Mouse (Mus musculus): Measurements from ENCODE around the gene Tmc6.
A peak's percentile ranks its signal among the peaks of the same experiment; 100 is the strongest.

- peak; percentile 6 to 59; a peak in 2 of 4 replicates for TF ChIP-seq CTCF (conservative IDR thresholded peaks at IDR 0.05 in 1 of 2, IDR thresholded peaks at IDR 0.05 in 1 of 2; ENCODE audit: low read depth in 2 of 2, low read length in 2 of 2)
- no peak for TF ChIP-seq EP300 (IDR thresholded peaks at IDR 0.05; ENCODE audit: low read length)
- TF ChIP-seq SMC3 (IDR thresholded peaks at IDR 0.05; ENCODE audit: low read depth, low read length): no peak
- TF ChIP-seq MAX (IDR thresholded peaks at IDR 0.05; ENCODE audit: low read length): no peak
Measured at GRCm38 (mm10) chr11:117783089-117783488, 1.1 kb upstream of the Tmc6 start.

Data from CH12.LX (cell line).